In genomic region chr15:98904692-98905091, GRCm38 (mm10) we compare ENCODE assay signal across 10 mouse cellular contexts. TPM values are rescaled to one million over a fixed set of nuclear protein-coding genes. Genes with fewer than 3 reads are reported as not detected.
DNase-seq lines count a peak whose midpoint lies in the region; ATAC-seq and TF ChIP-seq lines count a peak whose summit lies in the region.
"Had no signal": no experiment of that assay in that cellular context is flagged by ENCODE, and none has a peak within 500 bp of the region (broad histone marks: within the 10 kb centered on the region; RNA-seq: fewer than 3 reads in every experiment).

No protein-coding gene starts in this region.

- H3K4me2 ChIP-seq in neural tube, embryonic 15.5 days: no peak overlapping the region
- no peak overlapping the region for H3K4me2 ChIP-seq in forebrain, embryonic 12.5 days
- H3K4me2 ChIP-seq in liver, postnatal 0 days (ENCODE audit: low read depth, low read length): no peak overlapping the region
- H3K4me2 ChIP-seq: hindbrain, embryonic 15.5 days; neural tube, embryonic 13.5 days had no signal

- peaks cover 58% of the 10 kb centered on the region for H3K36me3 ChIP-seq in neural tube, embryonic 15.5 days
- peaks cover 66% of the 10 kb centered on the region for H3K36me3 ChIP-seq in forebrain, embryonic 12.5 days (replicated peaks)
- peaks cover 34% of the 10 kb centered on the region for H3K36me3 ChIP-seq in liver, postnatal 0 days (replicated peaks; ENCODE audit: insufficient read depth, low read length)

- H3K27ac ChIP-seq in neural tube, embryonic 15.5 days (replicated peaks): no peak overlapping the region
- no peak overlapping the region for H3K27ac ChIP-seq in forebrain, embryonic 12.5 days
- H3K27ac ChIP-seq in liver, postnatal 0 days (ENCODE audit: low read depth): no peak overlapping the region
- H3K27ac ChIP-seq: hindbrain, embryonic 15.5 days; neural tube, embryonic 13.5 days had no signal

- no peak for ATAC-seq in neural tube, embryonic 15.5 days (ENCODE audit: low FRiP score)
- peak; percentile 58; the same call in 1 of the 2 replicates for ATAC-seq in forebrain, embryonic 12.5 days (ENCODE audit: low FRiP score)
- ATAC-seq in liver, postnatal 0 days: peak; percentile 31; the same call in 1 of the 2 replicates

- no peaks in the 10 kb centered on the region for H3K9me3 ChIP-seq in neural tube, embryonic 15.5 days (replicated peaks)
- H3K9me3 ChIP-seq in forebrain, embryonic 12.5 days: no peaks in the 10 kb centered on the region
- H3K9me3 ChIP-seq in liver, postnatal 0 days (ENCODE audit: low read length): no peaks in the 10 kb centered on the region
- H3K9me3 ChIP-seq: hindbrain, embryonic 15.5 days; neural tube, embryonic 13.5 days had no signal

- H3K4me1 ChIP-seq in neural tube, embryonic 15.5 days: no peaks in the 10 kb centered on the region
- no peaks in the 10 kb centered on the region for H3K4me1 ChIP-seq in forebrain, embryonic 12.5 days
- no peaks in the 10 kb centered on the region for H3K4me1 ChIP-seq in liver, postnatal 0 days (ENCODE audit: insufficient read depth)
- H3K4me1 ChIP-seq: hindbrain, embryonic 15.5 days; neural tube, embryonic 13.5 days had no signal

- H3K9ac ChIP-seq in neural tube, embryonic 15.5 days (replicated peaks): no peak overlapping the region
- H3K9ac ChIP-seq in forebrain, embryonic 12.5 days: no peak overlapping the region
- no peak overlapping the region for H3K9ac ChIP-seq in liver, postnatal 0 days (replicated peaks)
- H3K9ac ChIP-seq: hindbrain, embryonic 15.5 days; neural tube, embryonic 13.5 days had no signal

- no peak overlapping the region for H3K4me3 ChIP-seq in neural tube, embryonic 15.5 days (replicated peaks)
- no peak overlapping the region for H3K4me3 ChIP-seq in forebrain, embryonic 12.5 days (replicated peaks)
- H3K4me3 ChIP-seq in liver, postnatal 0 days (ENCODE audit: low read depth, low read length): no peak overlapping the region
- H3K4me3 ChIP-seq: hindbrain, embryonic 15.5 days; neural tube, embryonic 13.5 days had no signal

- TF ChIP-seq EP300 in liver, postnatal 0 days (IDR thresholded peaks at IDR 0.05; ENCODE audit: low read depth): no peak

- WGBS in neural tube, embryonic 15.5 days: 27% methylated on average over 10 of the region's 10 CpGs
- WGBS in forebrain, embryonic 12.5 days: 26% methylated on average over 10 of the region's 10 CpGs
- 39% methylated on average over 10 of the region's 10 CpGs for WGBS in liver, postnatal 0 days (ENCODE audit: insufficient replicate concordance)

- peaks cover 11% of the 10 kb centered on the region for H3K27me3 ChIP-seq in neural tube, embryonic 15.5 days (replicated peaks)
- H3K27me3 ChIP-seq in forebrain, embryonic 12.5 days: peaks cover 11% of the 10 kb centered on the region; the same call in 1 of the 2 replicates
- peaks cover 2% of the 10 kb centered on the region for H3K27me3 ChIP-seq in liver, postnatal 0 days (ENCODE audit: insufficient read depth, low read length)

- peak; percentile 69 for TF ChIP-seq CTCF in liver, postnatal 0 days (IDR thresholded peaks at IDR 0.05; ENCODE audit: low read depth)

- peak; percentile 34 for DNase-seq in cerebellum, postnatal 36 days
- DNase-seq in cerebellum, postnatal 4 days (ENCODE audit: low spot score in 2 of 2): no peak
- peak; percentile 77 for DNase-seq in neural tube, embryonic 10.5 days (ENCODE audit: extremely low spot score, low spot score)
- DNase-seq in liver, postnatal 0 days: peak; percentile 51
- peak; percentile 82 for DNase-seq in yolk sac, embryonic 10.5 days (ENCODE audit: low spot score)
- no peak for DNase-seq in left cerebral cortex, adult 8-10 months (ENCODE audit: low spot score in 2 of 2)

RNA-seq across cellular contexts. Expression of gene Dhh, which starts 6.4 kb away (rescaled TPM):
- 2.5 and 3.2 TPM in 2 replicates for polyA plus RNA-seq in neural tube, embryonic 15.5 days (2015; fragmentation: Nextera tagmentation; extraction: Ambion mirVana)
- polyA plus RNA-seq in forebrain, embryonic 12.5 days (2016; fragmentation: Nextera tagmentation; extraction: Ambion mirVana): 0.45 and 0.51 TPM in 2 replicates
- 0.07 TPM in 1 of 2 replicates, not detected in the other for polyA plus RNA-seq in liver, postnatal 0 days (2015; fragmentation: Nextera tagmentation; extraction: Ambion mirVana)
- under 1 TPM in 3 of 4 experiments, not detected in 1; 0.12 to 0.39 (median 0.13) TPM for total RNA-seq in left cerebral cortex, adult 8-10 months (2022)

RNA-seq across cellular contexts. Expression of gene Rhebl1, which starts 10.4 kb away (rescaled TPM):
- polyA plus RNA-seq in neural tube, embryonic 15.5 days (2015; fragmentation: Nextera tagmentation; extraction: Ambion mirVana): 27.0 and 33.2 TPM in 2 replicates
- polyA plus RNA-seq in forebrain, embryonic 12.5 days (2016; fragmentation: Nextera tagmentation; extraction: Ambion mirVana): 20.1 and 23.3 TPM in 2 replicates
- 1.4 and 1.8 TPM in 2 replicates for polyA plus RNA-seq in liver, postnatal 0 days (2015; fragmentation: Nextera tagmentation; extraction: Ambion mirVana)
- 10 to 100 TPM in 2 of 4 experiments, 1 to 10 TPM in 2; 8.4 to 10.9 (median 10.2) TPM for total RNA-seq in left cerebral cortex, adult 8-10 months (2022)

RNA-seq across cellular contexts. Expression of gene Lmbr1l, which starts 13.3 kb away (rescaled TPM):
- polyA plus RNA-seq in neural tube, embryonic 15.5 days (2015; fragmentation: Nextera tagmentation; extraction: Ambion mirVana): 27.9 and 28.6 TPM in 2 replicates
- polyA plus RNA-seq in forebrain, embryonic 12.5 days (2016; fragmentation: Nextera tagmentation; extraction: Ambion mirVana): 30.6 and 41.5 TPM in 2 replicates
- polyA plus RNA-seq in liver, postnatal 0 days (2015; fragmentation: Nextera tagmentation; extraction: Ambion mirVana): 4.9 and 5.1 TPM in 2 replicates
- total RNA-seq in left cerebral cortex, adult 8-10 months (2022): 10 to 100 TPM; 13.7 to 17.9 (median 14.7) TPM

RNA-seq across cellular contexts. Expression of gene Tuba1b, which starts 29.7 kb away (rescaled TPM):
- polyA plus RNA-seq in neural tube, embryonic 15.5 days (2015; fragmentation: Nextera tagmentation; extraction: Ambion mirVana): 1,446 and 1,534 TPM in 2 replicates
- polyA plus RNA-seq in forebrain, embryonic 12.5 days (2016; fragmentation: Nextera tagmentation; extraction: Ambion mirVana): 1,790 and 1,867 TPM in 2 replicates
- polyA plus RNA-seq in liver, postnatal 0 days (2015; fragmentation: Nextera tagmentation; extraction: Ambion mirVana): 389 and 423 TPM in 2 replicates
- total RNA-seq in left cerebral cortex, adult 8-10 months (2022): 100 to 1,000 TPM; 560 to 600 (median 569) TPM

RNA-seq across cellular contexts. Expression of gene Kmt2d, which starts 33.7 kb away (rescaled TPM):
- 9.9 and 10.1 TPM in 2 replicates for polyA plus RNA-seq in neural tube, embryonic 15.5 days (2015; fragmentation: Nextera tagmentation; extraction: Ambion mirVana)
- 12.5 and 12.7 TPM in 2 replicates for polyA plus RNA-seq in forebrain, embryonic 12.5 days (2016; fragmentation: Nextera tagmentation; extraction: Ambion mirVana)
- polyA plus RNA-seq in liver, postnatal 0 days (2015; fragmentation: Nextera tagmentation; extraction: Ambion mirVana): 3.0 and 3.6 TPM in 2 replicates
- total RNA-seq in left cerebral cortex, adult 8-10 months (2022): 10 to 100 TPM; 65.4 to 88.7 (median 76.5) TPM

Comparison
In these comparisons a context has a peak if more than half of its experiments do, and no peak if none do; other contexts are left out.
1. DNase-seq: peak in cerebellum, postnatal 36 days (2 of 2), neural tube, embryonic 10.5 days (single experiment), liver, postnatal 0 days (single experiment) and yolk sac, embryonic 10.5 days (single experiment); none in cerebellum, postnatal 4 days (0 of 2) and left cerebral cortex, adult 8-10 months (0 of 2).